Mouse (Mus musculus) embryonic facial prominence, embryonic 13.5 days (tissue): ENCODE measurements around the gene Rasl2-9. TPM values are rescaled to one million over a fixed set of nuclear protein-coding genes. Genes with fewer than 3 reads are reported as not detected.

Source experiments
- ATAC-seq: fragments of 200-750 bp; cut with Nextera tagmentation; 2 replicates; pipeline ENCODE4 v1.8.0; 2017; ENCODE audit warnings: low read depth; ENCODE audit not compliant: insufficient number of reproducible peaks, insufficient read depth, low FRiP score, low TSS enrichment
- H3K27ac ChIP-seq: fragments of 300-500 bp; sonication (generic); 2 replicates; pipeline ENCODE4 v1.5.1; 2015; ENCODE audit warnings: moderate library complexity, mild to moderate bottlenecking, inconsistent platforms
- H3K27me3 ChIP-seq: fragments of 300-500 bp; sonication (generic); 2 replicates; pipeline ENCODE4 v1.6.1; 2015; ENCODE audit warnings: mild to moderate bottlenecking, inconsistent platforms
- H3K36me3 ChIP-seq: fragments of 300-500 bp; sonication (generic); 2 replicates; pipeline ENCODE4 v1.6.1; 2015; ENCODE audit warnings: mild to moderate bottlenecking, inconsistent platforms
- H3K4me1 ChIP-seq: fragments of 300-500 bp; sonication (generic); 2 replicates; pipeline ENCODE4 v1.6.1; 2015; ENCODE audit warnings: inconsistent platforms
- H3K4me2 ChIP-seq: fragments of 300-500 bp; sonication (generic); 2 replicates; pipeline ENCODE4 v1.6.1; 2015; ENCODE audit warnings: moderate library complexity, mild to moderate bottlenecking, inconsistent platforms
- H3K4me3 ChIP-seq: fragments of 300-500 bp; sonication (generic); 2 replicates; pipeline ENCODE4 v1.5.1; 2015; ENCODE audit warnings: mild to moderate bottlenecking, inconsistent platforms
- H3K9ac ChIP-seq: fragments of 300-500 bp; sonication (generic); 2 replicates; pipeline ENCODE4 v1.6.1; 2015; ENCODE audit warnings: mild to moderate bottlenecking, inconsistent platforms
- H3K9me3 ChIP-seq: fragments of 300-500 bp; sonication (generic); 2 replicates; pipeline ENCODE4 v1.6.1; 2016; ENCODE audit warnings: inconsistent platforms
- WGBS: fragments of 180-500 bp; shearing (Covaris S2); methylation state at CpG from one replicate; pipeline ENCODE4 v1.1.7; 2015; ENCODE audit warnings: mixed read lengths; 5-methylcytosine and 5-hydroxymethylcytosine counted together
- polyA plus RNA-seq: library from polyadenylated mRNA; unstranded; fragments of >200 nt; fragmentation: Nextera tagmentation; extraction: Ambion mirVana; gene quantifications from 2 replicates; pipeline ENCODE4 v1.2.1, GENCODE M21; 2015

Rasl2-9 gene
- polyA plus RNA-seq, 1 experiment from 2014 or later, result 0.35 TPM

- no peaks in the 10 kb centered on the region for H3K4me1 ChIP-seq
- H3K27ac ChIP-seq, result no peak overlapping the region
- WGBS, result 80% methylated on average over 21 of the region's 21 CpGs
- H3K9ac ChIP-seq, result 0 out of 2 replicates have a peak overlapping the region, but pooled peaks have one; percentile 21
- H3K4me3 ChIP-seq, result no peak overlapping the region
- no peaks in the 10 kb centered on the region for H3K9me3 ChIP-seq
- no peaks in the 10 kb centered on the region for H3K27me3 ChIP-seq
- no peak overlapping the region for H3K4me2 ChIP-seq
- peaks cover 83% of the 10 kb centered on the region for H3K36me3 ChIP-seq
- no peak for ATAC-seq
These were observed 32.8 kb downstream of the Rasl2-9 start for GRCm38 (mm10) chr7:5092831-5093510.

GRCm38 (mm10) chr7:5092381-5092780, 33.4 kb downstream of the Rasl2-9 start:
- Histone ChIP-seq H3K9me3 (no peaks in the 10 kb centered on the region), H3K4me1 (no peaks in the 10 kb centered on the region), H3K36me3 (peaks cover 77% of the 10 kb centered on the region), H3K4me2 (no peak overlapping the region), H3K27ac (no peak overlapping the region), H3K27me3 (no peaks in the 10 kb centered on the region), H3K4me3 (no peak overlapping the region), H3K9ac (0 out of 2 replicates have a peak overlapping the region, but pooled peaks have one; percentile 21)
- WGBS, result 78% methylated on average over 6 of the region's 6 CpGs
- no peak for ATAC-seq

- no peak overlapping the region for H3K9ac ChIP-seq
- no peak overlapping the region for H3K4me2 ChIP-seq
- no peak overlapping the region for H3K27ac ChIP-seq
- H3K4me1 ChIP-seq, result no peaks in the 10 kb centered on the region
- no peak overlapping the region for H3K4me3 ChIP-seq
- no peak for ATAC-seq
- H3K36me3 ChIP-seq, result peaks cover 70% of the 10 kb centered on the region
- no peaks in the 10 kb centered on the region for H3K27me3 ChIP-seq
- H3K9me3 ChIP-seq, result no peaks in the 10 kb centered on the region
- 93% methylated on average over 15 of the region's 15 CpGs for WGBS
These were observed 34.6 kb downstream of the Rasl2-9 start for GRCm38 (mm10) chr7:5091008-5091728.

GRCm38 (mm10) chr7:5089853-5090252, 35.9 kb downstream of the Rasl2-9 start:
- ATAC-seq, result no peak
- H3K9me3 ChIP-seq, result no peaks in the 10 kb centered on the region
- no peak overlapping the region for H3K9ac ChIP-seq
- H3K4me1 ChIP-seq, result no peaks in the 10 kb centered on the region
- H3K27me3 ChIP-seq, result no peaks in the 10 kb centered on the region
- 96% methylated on average over 15 of the region's 15 CpGs for WGBS
- H3K4me3 ChIP-seq, result no peak overlapping the region
- no peak overlapping the region for H3K4me2 ChIP-seq
- H3K36me3 ChIP-seq, result peaks cover 70% of the 10 kb centered on the region
- H3K27ac ChIP-seq, result no peak overlapping the region

GRCm38 (mm10) chr7:5087886-5088285, 37.9 kb downstream of the Rasl2-9 start:
- Histone ChIP-seq H3K27me3 (no peaks in the 10 kb centered on the region), H3K9ac (no peak overlapping the region), H3K9me3 (no peaks in the 10 kb centered on the region), H3K4me1 (no peaks in the 10 kb centered on the region), H3K4me3 (no peak overlapping the region), H3K36me3 (peaks cover 62% of the 10 kb centered on the region), H3K4me2 (no peak overlapping the region), H3K27ac (no peak overlapping the region)
- no peak for ATAC-seq
- 84% methylated on average over 4 of the region's 4 CpGs for WGBS

- Histone ChIP-seq H3K4me3 (no peak overlapping the region), H3K9me3 (no peaks in the 10 kb centered on the region), H3K4me1 (peaks cover 3% of the 10 kb centered on the region), H3K9ac (no peak overlapping the region), H3K27me3 (no peaks in the 10 kb centered on the region), H3K4me2 (no peak overlapping the region), H3K36me3 (peaks cover 57% of the 10 kb centered on the region), H3K27ac (no peak overlapping the region)
- 75% methylated on average over 5 of the region's 5 CpGs for WGBS
- no peak for ATAC-seq
These were observed 38.8 kb downstream of the Rasl2-9 start for GRCm38 (mm10) chr7:5086921-5087440.

- Histone ChIP-seq H3K27ac (no peak overlapping the region), H3K27me3 (no peaks in the 10 kb centered on the region), H3K9me3 (no peaks in the 10 kb centered on the region), H3K9ac (no peak overlapping the region), H3K36me3 (peaks cover 46% of the 10 kb centered on the region), H3K4me3 (no peak overlapping the region), H3K4me1 (peaks cover 12% of the 10 kb centered on the region), H3K4me2 (no peak overlapping the region)
- WGBS, result 90% methylated on average over 1 of the region's 1 CpGs
- no peak for ATAC-seq
These were observed 40.2 kb downstream of the Rasl2-9 start for GRCm38 (mm10) chr7:5085512-5085911.

- Histone ChIP-seq H3K4me2 (no peak overlapping the region), H3K4me1 (peaks cover 12% of the 10 kb centered on the region), H3K4me3 (no peak overlapping the region), H3K9me3 (no peaks in the 10 kb centered on the region), H3K36me3 (peaks cover 41% of the 10 kb centered on the region), H3K27ac (no peak overlapping the region), H3K27me3 (no peaks in the 10 kb centered on the region), H3K9ac (no peak overlapping the region)
- 92% methylated on average over 18 of the region's 18 CpGs for WGBS
- ATAC-seq, result no peak
These were observed 42.2 kb downstream of the Rasl2-9 start for GRCm38 (mm10) chr7:5083325-5084105.

GRCm38 (mm10) chr7:5081939-5082338, 43.8 kb downstream of the Rasl2-9 start:
- Histone ChIP-seq H3K4me1 (peaks cover 12% of the 10 kb centered on the region), H3K9ac (no peak overlapping the region; the same call in 1 of the 2 replicates), H3K27ac (no peak overlapping the region), H3K27me3 (no peaks in the 10 kb centered on the region), H3K36me3 (peaks cover 52% of the 10 kb centered on the region), H3K9me3 (no peaks in the 10 kb centered on the region), H3K4me3 (peak overlapping the region; percentile 99; the same call in 1 of the 2 replicates), H3K4me2 (peak overlapping the region; percentile 74)
- ATAC-seq, result no peak
- 96% methylated on average over 2 of the region's 2 CpGs for WGBS

- peak overlapping the region; percentile 74 for H3K4me2 ChIP-seq
- peak overlapping the region; percentile 99 for H3K4me3 ChIP-seq
- no peak overlapping the region for H3K27ac ChIP-seq
- WGBS, result 69% methylated on average over 6 of the region's 6 CpGs
- peak overlapping the region; percentile 97 for H3K9ac ChIP-seq
- H3K27me3 ChIP-seq, result no peaks in the 10 kb centered on the region
- no peaks in the 10 kb centered on the region for H3K9me3 ChIP-seq
- H3K4me1 ChIP-seq, result peaks cover 12% of the 10 kb centered on the region
- H3K36me3 ChIP-seq, result peaks cover 55% of the 10 kb centered on the region
- ATAC-seq, result no peak
These were observed 44.5 kb downstream of the Rasl2-9 start for GRCm38 (mm10) chr7:5081241-5081640.

- no peaks in the 10 kb centered on the region for H3K9me3 ChIP-seq
- peaks cover 12% of the 10 kb centered on the region for H3K4me1 ChIP-seq
- peak overlapping the region; percentile 74 for H3K4me2 ChIP-seq
- peaks cover 53% of the 10 kb centered on the region for H3K36me3 ChIP-seq
- WGBS, result 8% methylated on average over 6 of the region's 6 CpGs
- H3K27me3 ChIP-seq, result no peaks in the 10 kb centered on the region
- H3K9ac ChIP-seq, result peak overlapping the region; percentile 97
- no peak for ATAC-seq
- H3K27ac ChIP-seq, result peak overlapping the region; percentile 93
- peak overlapping the region; percentile 99 for H3K4me3 ChIP-seq
These were observed 44.9 kb downstream of the Rasl2-9 start for GRCm38 (mm10) chr7:5080815-5081214.
